Mouse (Mus musculus): ENCODE data around the gene Smarca5. TPM values are rescaled to one million over a fixed set of nuclear protein-coding genes. Genes with fewer than 3 reads are reported as not detected.

Gene Smarca5
- 146 TPM for total RNA-seq (2023)

GRCm38 (mm10) chr8:80739155-80739924, at the start of gene Smarca5:
TSS of gene Smarca5 (minus strand) at chr8:80739497.

Other genes starting within 250 kb of the Smarca5 start
- gene Gypa, start 245.7 kb downstream of the Smarca5 start, total RNA-seq (2023), result 0.64 TPM
- gene Frem3, start 128.4 kb downstream of the Smarca5 start, total RNA-seq (2023), result not detected
- gene Gab1, start 141.0 kb upstream of the Smarca5 start, total RNA-seq (2023), result not detected

Data from CD8-positive naive resting alpha-beta T cell, adult 57 days (primary cell).